Mouse (Mus musculus) midbrain, embryonic 11.5 days (tissue): ENCODE results near the gene Nhs. TPM values are rescaled to one million over a fixed set of nuclear protein-coding genes. Genes with fewer than 3 reads are reported as not detected.
"Not testable (repeated sequence)": the region's sequence is repeated elsewhere in the genome, so short reads cannot be mapped to it uniquely, and the experiment has no call there.

Source experiments
- ATAC-seq: fragments of 200-750 bp; cut with Nextera tagmentation; 2 replicates; pipeline ENCODE4 v1.8.0; 2017; ENCODE audit warnings: moderate TSS enrichment, moderate library complexity; ENCODE audit not compliant: low FRiP score
- DNase-seq: peaks from one replicate; pipeline ENCODE4 v3.0.0; 2015; ENCODE audit warnings: low spot score; ENCODE audit errors: missing footprints
- H3K27ac ChIP-seq: fragments of 300-500 bp; sonication (generic); 2 replicates; pipeline ENCODE4 v1.5.1; 2014; ENCODE audit warnings: low read depth, low read length
- H3K27me3 ChIP-seq: fragments of 300-500 bp; sonication (generic); 2 replicates; pipeline ENCODE4 v1.6.1; 2014; ENCODE audit warnings: mild to moderate bottlenecking, low read length, moderate library complexity, mixed read lengths; ENCODE audit not compliant: control insufficient read depth, insufficient read depth
- H3K36me3 ChIP-seq: fragments of 300-500 bp; sonication (generic); 2 replicates; pipeline ENCODE4 v1.6.1; 2014; ENCODE audit warnings: mild to moderate bottlenecking, low read length, moderate library complexity, mixed read lengths; ENCODE audit not compliant: control insufficient read depth, insufficient read depth
- H3K4me1 ChIP-seq: fragments of 300-500 bp; sonication (generic); 2 replicates; pipeline ENCODE4 v1.6.1; 2014; ENCODE audit warnings: low read length; ENCODE audit not compliant: control insufficient read depth, insufficient read depth
- H3K4me2 ChIP-seq: fragments of 300-500 bp; sonication (generic); 2 replicates; pipeline ENCODE4 v1.6.1; 2014; ENCODE audit warnings: mild to moderate bottlenecking, moderate library complexity
- H3K4me3 ChIP-seq: fragments of 300-500 bp; sonication (generic); 2 replicates; pipeline ENCODE4 v1.5.1; 2014; ENCODE audit warnings: low read depth, low read length
- H3K9ac ChIP-seq: fragments of 300-500 bp; sonication (generic); 2 replicates; pipeline ENCODE4 v1.6.1; 2014; ENCODE audit warnings: low read length
- H3K9me3 ChIP-seq: fragments of 300-500 bp; sonication (generic); 2 replicates; pipeline ENCODE4 v1.6.1; 2016; ENCODE audit warnings: low read length; ENCODE audit not compliant: control insufficient read depth
- WGBS: fragments of 180-500 bp; shearing (Covaris S2); extraction: QIAGEN DNeasy Blood & Tissue Kit; methylation state at CpG from one replicate; pipeline ENCODE4 v1.1.7; 2014; 5-methylcytosine and 5-hydroxymethylcytosine counted together
- polyA plus RNA-seq: library from polyadenylated mRNA; unstranded; fragments of >200 nt; fragmentation: Nextera tagmentation; extraction: Ambion mirVana; gene quantifications from 2 replicates; pipeline ENCODE4 v1.2.1, GENCODE M21; 2014

Nhs gene
- polyA plus RNA-seq, 1 experiment from 2014 or later = 4.4 TPM

GRCm38 (mm10) chrX:161894442-161894841 is 265.1 kb downstream of the Nhs start:
- H3K36me3 ChIP-seq = no peaks in the 10 kb centered on the region
- no peak for ATAC-seq
- no peaks in the 10 kb centered on the region for H3K9me3 ChIP-seq
- no peak overlapping the region for H3K9ac ChIP-seq
- DNase-seq = no peak
- H3K27me3 ChIP-seq = peaks cover 20% of the 10 kb centered on the region; the same call in 1 of the 2 replicates
- no peaks in the 10 kb centered on the region for H3K4me1 ChIP-seq
- H3K4me3 ChIP-seq = no peak overlapping the region
- H3K27ac ChIP-seq = no peak overlapping the region
- H3K4me2 ChIP-seq = no peak overlapping the region
- 73% methylated on average over 2 of the region's 2 CpGs for whole genome bisulfite sequencing

GRCm38 (mm10) chrX:161883661-161884060 is 275.9 kb downstream of the Nhs start:
- no peaks in the 10 kb centered on the region for H3K36me3 ChIP-seq
- ATAC-seq (no peak), DNase-seq (no peak)
- H3K27ac ChIP-seq = no peak overlapping the region
- no peak overlapping the region for H3K9ac ChIP-seq
- no peak overlapping the region for H3K4me3 ChIP-seq
- WGBS = 80% methylated on average over 3 of the region's 3 CpGs
- no peak overlapping the region for H3K4me2 ChIP-seq
- H3K9me3 ChIP-seq = no peaks in the 10 kb centered on the region
- H3K4me1 ChIP-seq = no peaks in the 10 kb centered on the region
- peaks cover 3% of the 10 kb centered on the region; the same call in 1 of the 2 replicates for H3K27me3 ChIP-seq

- no peak for DNase-seq
- no peaks in the 10 kb centered on the region for H3K36me3 ChIP-seq
- H3K9me3 ChIP-seq = no peaks in the 10 kb centered on the region
- WGBS = 59% methylated on average over 1 of the region's 1 CpGs
- H3K4me2 ChIP-seq = no peak overlapping the region
- H3K4me3 ChIP-seq = no peak overlapping the region
- no peak overlapping the region for H3K27ac ChIP-seq
- no peak for ATAC-seq
- H3K9ac ChIP-seq = no peak overlapping the region
- H3K4me1 ChIP-seq = no peaks in the 10 kb centered on the region
- H3K27me3 ChIP-seq = peaks cover 4% of the 10 kb centered on the region
Observed at GRCm38 (mm10) chrX:161877123-161877522, 282.4 kb downstream of the Nhs start.

- ATAC-seq (no peak), DNase-seq (no peak)
- H3K27ac ChIP-seq = no peak overlapping the region
- H3K36me3 ChIP-seq = no peaks in the 10 kb centered on the region
- H3K9ac ChIP-seq = no peak overlapping the region
- no peaks in the 10 kb centered on the region for H3K9me3 ChIP-seq
- H3K27me3 ChIP-seq = peaks cover 3% of the 10 kb centered on the region
- H3K4me3 ChIP-seq = no peak overlapping the region
- no peaks in the 10 kb centered on the region for H3K4me1 ChIP-seq
- no peak overlapping the region for H3K4me2 ChIP-seq
Observed at GRCm38 (mm10) chrX:161873511-161873910, 286.0 kb downstream of the Nhs start.

- no peak for ATAC-seq
- Histone ChIP-seq H3K9me3 (no peaks in the 10 kb centered on the region), H3K36me3 (no peaks in the 10 kb centered on the region), H3K9ac (no peak overlapping the region), H3K27me3 (peaks cover under 1% of the 10 kb centered on the region; the same call in 1 of the 2 replicates), H3K4me1 (no peaks in the 10 kb centered on the region), H3K4me2 (no peak overlapping the region), H3K4me3 (no peak overlapping the region), H3K27ac (no peak overlapping the region)
- 90% methylated on average over 7 of the region's 7 CpGs for WGBS
- DNase-seq = no peak
Observed at GRCm38 (mm10) chrX:161871306-161871705, 288.2 kb downstream of the Nhs start.

GRCm38 (mm10) chrX:161855630-161856029 is 303.9 kb downstream of the Nhs start:
- no peak overlapping the region for H3K4me2 ChIP-seq
- DNase-seq = no peak
- H3K9ac ChIP-seq = no peak overlapping the region
- 95% methylated on average over 2 of the region's 2 CpGs for WGBS
- no peak overlapping the region for H3K27ac ChIP-seq
- no peaks in the 10 kb centered on the region for H3K36me3 ChIP-seq
- no peak for ATAC-seq
- peaks cover 17% of the 10 kb centered on the region for H3K27me3 ChIP-seq
- H3K4me1 ChIP-seq = no peaks in the 10 kb centered on the region
- no peaks in the 10 kb centered on the region for H3K9me3 ChIP-seq
- H3K4me3 ChIP-seq = no peak overlapping the region

- Histone ChIP-seq H3K36me3 (no peaks in the 10 kb centered on the region), H3K4me3 (no peak overlapping the region), H3K27me3 (peaks cover 19% of the 10 kb centered on the region), H3K4me1 (no peaks in the 10 kb centered on the region), H3K9me3 (no peaks in the 10 kb centered on the region), H3K4me2 (no peak overlapping the region), H3K9ac (no peak overlapping the region), H3K27ac (no peak overlapping the region)
- DNase-seq (no peak), ATAC-seq (no peak)
- whole genome bisulfite sequencing = 76% methylated on average over 4 of the region's 4 CpGs
Observed at GRCm38 (mm10) chrX:161853626-161854312, 305.8 kb downstream of the Nhs start.

- 17% methylated on average over 2 of the region's 2 CpGs for WGBS
- H3K9ac ChIP-seq, H3K27me3 ChIP-seq, H3K4me1 ChIP-seq, ATAC-seq, H3K4me3 ChIP-seq, H3K9me3 ChIP-seq, H3K27ac ChIP-seq, H3K36me3 ChIP-seq, H3K4me2 ChIP-seq: not testable (repeated sequence)
- DNase-seq = peak; percentile 88
Observed at GRCm38 (mm10) chrX:161826186-161826585, 333.3 kb downstream of the Nhs start.

- H3K27ac ChIP-seq = no peak overlapping the region
- H3K4me2 ChIP-seq = no peak overlapping the region
- H3K36me3 ChIP-seq = no peaks in the 10 kb centered on the region
- no peak for DNase-seq
- no peak overlapping the region for H3K4me3 ChIP-seq
- H3K27me3 ChIP-seq = peaks cover 16% of the 10 kb centered on the region
- no peaks in the 10 kb centered on the region for H3K9me3 ChIP-seq
- no peaks in the 10 kb centered on the region for H3K4me1 ChIP-seq
- WGBS = 28% methylated on average over 6 of the region's 6 CpGs
- no peak for ATAC-seq
- H3K9ac ChIP-seq = no peak overlapping the region
Observed at GRCm38 (mm10) chrX:161790182-161790581, 369.3 kb downstream of the Nhs start.
